Mouse (Mus musculus): ENCODE measurements at regions not wholly inside any gene's neighbourhood (a gene's known extent, or its start where the extent isn't known, plus 50 kb on each side); places are given as distances from the start of the nearest gene placed in this dataset.

GRCm38 (mm10) chr1:120759380-120759779 lies 157.2 kb downstream of the En1 start:
- DNase-seq (ENCODE audit: low read depth, low spot score): peak; percentile 75

GRCm38 (mm10) chr1:120761364-120761763 lies 159.1 kb downstream of the En1 start:
- DNase-seq (ENCODE audit: low read depth, low spot score): no peak

GRCm38 (mm10) chr1:120762498-120762897 lies 160.3 kb downstream of the En1 start:
- no peak for DNase-seq (ENCODE audit: low read depth, low spot score)

GRCm38 (mm10) chr1:120762921-120763595 lies 160.8 kb downstream of the En1 start:
- DNase-seq (ENCODE audit: low read depth, low spot score): peak; percentile 74

GRCm38 (mm10) chr1:120767054-120767453 lies 164.8 kb downstream of the En1 start:
- DNase-seq (ENCODE audit: low read depth, low spot score): no peak

GRCm38 (mm10) chr1:120771269-120771668 lies 169.1 kb downstream of the En1 start:
- DNase-seq (ENCODE audit: low read depth, low spot score): peak; percentile 23

GRCm38 (mm10) chr1:120776906-120777305 lies 174.7 kb downstream of the En1 start:
- no peak for DNase-seq (ENCODE audit: low read depth, low spot score)

- DNase-seq (ENCODE audit: low read depth, low spot score): no peak
Measured at GRCm38 (mm10) chr1:120777468-120777867, 175.2 kb downstream of the En1 start.

DNA sequence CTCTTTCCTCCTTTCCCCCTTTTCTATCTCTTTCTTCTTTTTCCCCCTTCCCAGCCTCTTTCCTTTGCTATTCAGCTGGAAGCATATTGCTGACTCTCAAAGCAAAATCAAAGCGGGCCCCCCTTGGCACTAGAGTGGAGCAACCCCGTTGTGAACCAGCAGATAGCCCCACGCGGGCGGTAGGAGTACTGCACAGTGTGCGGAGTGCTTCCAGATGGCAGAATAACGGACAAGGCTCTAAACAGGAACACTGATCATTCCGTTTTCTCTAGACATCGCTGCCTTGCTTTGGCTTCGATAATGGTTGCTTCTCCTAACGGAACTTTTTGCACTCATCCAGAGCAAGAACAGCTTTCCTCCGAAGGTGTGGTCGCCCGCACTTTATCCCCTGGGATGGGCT lies 193.0 kb downstream of the En1 start:
- peak; percentile 25 for DNase-seq (ENCODE audit: low read depth, low spot score)

GRCm38 (mm10) chr1:120801248-120801979 lies 199.2 kb downstream of the En1 start:
- no peak for DNase-seq (ENCODE audit: low read depth, low spot score)

GRCm38 (mm10) chr1:120801980-120802364 lies 199.8 kb downstream of the En1 start:
- no peak for DNase-seq (ENCODE audit: low read depth, low spot score)

- DNase-seq (ENCODE audit: low read depth, low spot score): no peak
Measured at GRCm38 (mm10) chr1:120814441-120814840, 212.2 kb downstream of the En1 start.

GRCm38 (mm10) chr1:120816237-120816820 lies 214.1 kb downstream of the En1 start:
- DNase-seq (ENCODE audit: low read depth, low spot score): no peak

DNA sequence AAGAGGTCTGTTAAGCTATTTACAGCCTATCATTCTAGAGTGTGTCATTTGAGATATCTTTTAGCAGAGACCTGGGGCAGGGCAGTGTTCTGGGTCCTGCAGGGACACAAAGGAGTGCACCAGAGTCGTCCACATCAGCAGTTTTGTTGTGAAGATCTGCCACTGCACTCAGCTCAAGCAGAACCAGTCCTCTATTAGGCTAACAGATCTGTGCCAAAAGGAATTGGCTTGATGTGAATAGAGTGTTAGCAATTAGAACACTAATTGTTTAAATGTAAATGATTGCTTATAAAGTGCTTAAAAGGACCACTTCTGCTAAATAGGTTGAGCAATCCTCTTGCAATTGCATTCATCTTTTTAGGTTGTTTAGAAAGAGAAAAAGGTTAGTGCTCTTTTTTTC lies 215.3 kb downstream of the En1 start:
- DNase-seq (ENCODE audit: low read depth, low spot score): no peak

DNA sequence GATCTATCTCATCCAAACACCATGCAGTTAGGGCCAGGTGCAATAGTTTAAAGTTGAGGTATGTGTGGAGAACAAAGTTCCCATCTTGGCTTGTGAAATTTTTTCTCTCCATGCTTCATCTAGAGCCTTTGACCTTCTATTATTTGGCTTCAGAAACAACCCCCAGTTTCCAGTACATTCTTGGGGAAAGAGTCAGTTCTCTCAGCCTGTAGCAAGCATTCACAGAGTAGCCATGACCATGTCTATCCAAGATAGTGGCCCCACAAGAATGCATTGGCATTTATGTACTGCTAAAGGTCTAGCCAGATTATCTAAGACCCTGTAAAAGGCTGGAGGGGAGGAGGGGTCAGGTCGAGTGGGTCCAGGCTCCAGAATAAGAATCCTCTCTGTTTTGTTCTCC lies 229.8 kb downstream of the En1 start:
- no peak for DNase-seq (ENCODE audit: low read depth, low spot score)

DNA sequence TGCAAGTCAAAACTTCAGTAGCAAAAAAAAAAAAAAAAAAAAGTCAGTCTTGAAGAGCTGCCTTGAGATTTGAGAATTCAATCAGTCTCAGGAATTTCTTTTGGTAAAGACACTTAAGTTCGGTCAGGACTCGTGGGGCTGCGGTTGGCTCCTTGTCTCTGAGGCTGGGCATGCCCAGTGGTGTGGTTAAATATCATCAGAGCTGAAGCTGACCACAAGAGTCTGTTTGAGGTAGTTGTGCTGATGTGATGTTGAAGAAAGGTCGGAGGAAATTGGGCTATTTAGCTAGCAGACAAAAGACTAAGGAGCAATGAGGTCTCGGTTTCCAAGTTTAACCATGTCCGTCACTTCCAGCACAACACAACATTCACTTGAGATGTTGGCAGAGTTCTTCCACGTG lies 240.4 kb downstream of the En1 start:
- DNase-seq (ENCODE audit: low read depth, low spot score): no peak

DNA sequence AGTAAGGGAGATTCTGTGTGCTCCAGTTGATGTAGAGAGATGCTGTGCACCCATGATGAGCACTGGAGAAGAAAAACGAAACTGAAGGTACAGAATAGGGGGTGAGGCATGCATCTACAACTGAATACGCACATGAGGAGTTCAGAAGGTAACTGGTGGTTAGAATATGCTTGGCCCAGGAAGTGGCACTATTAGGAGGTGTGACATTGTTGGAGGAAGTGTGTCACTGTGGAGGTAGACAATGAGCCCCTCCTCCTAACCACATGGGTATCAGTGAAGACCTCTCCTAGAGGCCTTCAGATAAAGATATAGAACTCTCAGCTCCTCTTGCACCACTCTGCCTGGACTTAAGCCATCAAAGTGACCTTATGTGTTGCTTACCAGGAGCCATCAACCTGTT lies 243.9 kb downstream of the En1 start:
- no peak for DNase-seq (ENCODE audit: low read depth, low spot score)

DNA sequence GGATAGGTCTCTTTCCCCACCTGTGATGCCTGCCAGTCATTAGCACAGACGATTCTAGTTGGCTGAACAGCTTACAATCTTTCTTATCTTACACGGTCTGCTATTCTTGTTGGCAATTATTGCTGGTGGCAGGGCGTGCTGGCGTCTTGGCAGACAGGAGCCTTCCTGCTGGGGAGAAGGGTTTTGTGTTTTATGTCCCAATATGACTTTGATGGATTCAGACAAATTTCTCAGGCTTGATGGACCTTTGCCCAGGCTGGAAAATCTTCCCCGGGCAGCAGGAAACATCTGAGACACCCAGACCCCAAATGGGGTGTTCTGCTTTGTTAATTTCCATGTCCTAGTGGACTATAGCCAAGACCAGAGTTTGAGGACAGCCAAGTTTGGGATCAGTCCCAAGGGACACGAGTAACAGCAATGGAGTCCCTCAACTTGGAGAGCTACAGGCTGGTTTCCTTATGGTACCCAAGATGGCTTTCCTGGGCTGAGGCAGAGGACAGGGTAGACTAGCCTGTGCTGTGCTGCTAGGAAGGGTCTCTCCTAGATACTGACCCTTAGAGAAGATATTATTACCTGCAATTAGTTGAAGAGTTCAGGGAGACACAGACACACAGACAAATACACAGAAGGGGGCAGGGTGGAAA lies 249.8 kb downstream of the En1 start:
- DNase-seq (ENCODE audit: low read depth, low spot score): no peak

- DNase-seq (ENCODE audit: low read depth, low spot score): no peak
Measured at GRCm38 (mm10) chr1:120857566-120857965, 255.3 kb downstream of the En1 start.

- no peak for DNase-seq (ENCODE audit: low read depth, low spot score)
Measured at GRCm38 (mm10) chr1:120859546-120859945, 257.3 kb downstream of the En1 start.

DNA sequence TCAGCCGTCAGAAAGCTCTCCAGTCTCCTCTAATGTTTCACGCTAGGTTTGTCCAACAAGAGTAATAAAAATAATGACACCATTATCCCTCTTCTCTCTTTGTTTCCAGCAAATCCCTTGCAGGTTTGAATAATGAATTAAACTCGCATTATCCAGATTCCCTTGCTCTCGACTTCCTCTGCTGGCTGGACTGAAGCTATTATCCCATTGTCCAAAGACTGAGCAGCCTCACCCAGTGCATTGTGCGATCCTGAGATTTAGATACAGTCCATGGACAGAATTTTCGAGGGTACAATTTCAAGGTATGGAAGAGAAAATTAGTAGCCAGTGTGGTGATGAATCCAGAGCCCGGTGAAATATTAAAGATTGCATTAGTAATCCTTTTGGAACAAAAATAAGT lies 270.3 kb downstream of the En1 start:
- peak; percentile 7 for DNase-seq (ENCODE audit: low read depth, low spot score)

- no peak for DNase-seq (ENCODE audit: low read depth, low spot score)
Measured at GRCm38 (mm10) chr1:120882959-120883549, 280.8 kb downstream of the En1 start.

Measured in ZHBTc4 (cell line).